Comparison of ENCODE assay signal across 12 mouse cellular contexts in genomic region chrX:99186497-99187435, GRCm38 (mm10). TPM values are rescaled to one million over a fixed set of nuclear protein-coding genes. Genes with fewer than 3 reads are reported as not detected.
A peak's percentile ranks its signal among the peaks of the same experiment; 100 is the strongest.
DNase-seq lines count a peak whose midpoint lies in the region; ATAC-seq and TF ChIP-seq lines count a peak whose summit lies in the region.
"Had no signal": no experiment of that assay in that cellular context is flagged by ENCODE, and none has a peak within 500 bp of the region (broad histone marks: within the 10 kb centered on the region; RNA-seq: fewer than 3 reads in every experiment).

No protein-coding gene starts in this region.

- peaks cover 18% of the 10 kb centered on the region; the same call in 1 of the 2 replicates for H3K27me3 ChIP-seq in hindbrain, embryonic 14.5 days (ENCODE audit: control insufficient read depth, insufficient read depth, low read length)
- H3K27me3 ChIP-seq in midbrain, embryonic 16.5 days (ENCODE audit: control insufficient read depth, insufficient read depth, low read depth, low read length) = peaks cover 7% of the 10 kb centered on the region

- intact Hi-C loops in left cerebral cortex, postnatal 25 days (cut with DNase I) = no loop called here

- WGBS in hindbrain, embryonic 14.5 days = 39% methylated on average over 10 of the region's 10 CpGs
- WGBS in midbrain, embryonic 16.5 days = 31% methylated on average over 10 of the region's 10 CpGs

- H3K9me3 ChIP-seq in hindbrain, embryonic 14.5 days (ENCODE audit: control insufficient read depth, low read length) = no peaks in the 10 kb centered on the region
- H3K9me3 ChIP-seq in midbrain, embryonic 16.5 days (replicated peaks; ENCODE audit: control insufficient read depth, low read length, poor library complexity, severe bottlenecking) = no peaks in the 10 kb centered on the region

- no peak for TF ChIP-seq POLR2A in brain, embryonic 14.5 days (IDR thresholded peaks at IDR 0.05; ENCODE audit: borderline replicate concordance, extremely low read depth, insufficient read depth, insufficient read length, poor library complexity, severe bottlenecking)

- ATAC-seq in hindbrain, embryonic 14.5 days (ENCODE audit: low FRiP score) = peak; percentile 40; the same call in 1 of the 2 replicates
- peak; percentile 42; the same call in 1 of the 2 replicates for ATAC-seq in midbrain, embryonic 16.5 days
- ATAC-seq in erythroid progenitor cell, adult 5-6 weeks (replicated peaks; ENCODE audit: low FRiP score, poor library complexity, severe bottlenecking) = no peak
- ATAC-seq: CD4-positive, CD25-positive, alpha-beta regulatory T cell, adult 4 months; Patski had no signal

- no peak overlapping the region for H3K9ac ChIP-seq in hindbrain, embryonic 14.5 days
- no peak overlapping the region for H3K9ac ChIP-seq in midbrain, embryonic 16.5 days (ENCODE audit: low read depth, low read length)
- H3K9ac ChIP-seq: lung, embryonic 14.5 days had no signal

- no peak overlapping the region for H3K4me3 ChIP-seq in hindbrain, embryonic 14.5 days (replicated peaks; ENCODE audit: low read length)
- H3K4me3 ChIP-seq in midbrain, embryonic 16.5 days (ENCODE audit: low read depth, low read length) = no peak overlapping the region

- no peaks in the 10 kb centered on the region for H3K4me1 ChIP-seq in hindbrain, embryonic 14.5 days (replicated peaks; ENCODE audit: control insufficient read depth, insufficient read depth, low read length)
- H3K4me1 ChIP-seq in midbrain, embryonic 16.5 days (ENCODE audit: control insufficient read depth, insufficient read depth, low read length) = no peaks in the 10 kb centered on the region

- no peak overlapping the region for H3K4me2 ChIP-seq in hindbrain, embryonic 14.5 days (replicated peaks)
- H3K4me2 ChIP-seq in midbrain, embryonic 16.5 days (ENCODE audit: low read length) = no peak overlapping the region
- H3K4me2 ChIP-seq: lung, embryonic 14.5 days had no signal

- no peak for TF ChIP-seq CTCF in brain, embryonic 14.5 days (IDR thresholded peaks at IDR 0.05; ENCODE audit: borderline replicate concordance, extremely low read depth, insufficient read depth, insufficient read length)

- H3K27ac ChIP-seq in hindbrain, embryonic 14.5 days = no peak overlapping the region
- no peak overlapping the region for H3K27ac ChIP-seq in midbrain, embryonic 16.5 days (ENCODE audit: low read length)

- DNase-seq in kidney, postnatal 10 days = peak; percentile 44
- DNase-seq in kidney, adult 18-20 months = no peak
- peak; percentile 95 for DNase-seq in brain, embryonic 14.5 days (ENCODE audit: low read depth)
- DNase-seq in hindbrain, embryonic 14.5 days (ENCODE audit: low spot score) = no peak
- DNase-seq in adipocyte (ENCODE audit: low spot score) = no peak
- DNase-seq in left cerebral cortex, postnatal 25 days (ENCODE audit: low spot score in 2 of 2) = no peak
- DNase-seq: gastrocnemius, postnatal 36 days; lung, embryonic 14.5 days had no signal

- H3K36me3 ChIP-seq in hindbrain, embryonic 14.5 days (replicated peaks; ENCODE audit: control insufficient read depth, insufficient read depth) = no peaks in the 10 kb centered on the region
- H3K36me3 ChIP-seq in midbrain, embryonic 16.5 days (ENCODE audit: control insufficient read depth, insufficient read depth, low read length) = no peaks in the 10 kb centered on the region

RNA-seq across cellular contexts. Expression of gene Efnb1, which starts 50.8 kb away (rescaled TPM):
- polyA plus RNA-seq in brain, embryonic 14.5 days (2012; rRNA removed) = 53.3 and 75.7 TPM in 2 replicates
- polyA plus RNA-seq in hindbrain, embryonic 14.5 days (2014; fragmentation: Nextera tagmentation; extraction: Ambion mirVana) = 19.3 and 19.6 TPM in 2 replicates
- 15.6 and 19.6 TPM in 2 replicates for polyA plus RNA-seq in midbrain, embryonic 16.5 days (2015; fragmentation: Nextera tagmentation; extraction: Ambion mirVana)
- total RNA-seq in left cerebral cortex, postnatal 25 days (2021) = 10 to 100 TPM; 12.8 to 19.3 TPM
- not detected in 2 replicates for total RNA-seq in erythroid progenitor cell, adult 5-6 weeks (2015; ENCODE audit: low replicate concordance)
- 1.1 and 1.5 TPM in 2 replicates for total RNA-seq in erythroid progenitor cell, adult 5-6 weeks (2017; ENCODE audit: low replicate concordance)

Comparison
In these comparisons a context has a peak if more than half of its experiments do, and no peak if none do; other contexts are left out.
1. DNase-seq: peak in kidney, postnatal 10 days (single experiment) and brain, embryonic 14.5 days (single experiment); none in kidney, adult 18-20 months (single experiment), hindbrain, embryonic 14.5 days (single experiment), adipocyte (single experiment) and left cerebral cortex, postnatal 25 days (0 of 2).